Mouse (Mus musculus): ENCODE results near the gene Dao. TPM values are rescaled to one million over a fixed set of nuclear protein-coding genes. Genes with fewer than 3 reads are reported as not detected.

Gene Dao
- 0.47 to 0.66 TPM in 2 of 4 replicates, not detected in the others for total RNA-seq (2023)

DNA sequence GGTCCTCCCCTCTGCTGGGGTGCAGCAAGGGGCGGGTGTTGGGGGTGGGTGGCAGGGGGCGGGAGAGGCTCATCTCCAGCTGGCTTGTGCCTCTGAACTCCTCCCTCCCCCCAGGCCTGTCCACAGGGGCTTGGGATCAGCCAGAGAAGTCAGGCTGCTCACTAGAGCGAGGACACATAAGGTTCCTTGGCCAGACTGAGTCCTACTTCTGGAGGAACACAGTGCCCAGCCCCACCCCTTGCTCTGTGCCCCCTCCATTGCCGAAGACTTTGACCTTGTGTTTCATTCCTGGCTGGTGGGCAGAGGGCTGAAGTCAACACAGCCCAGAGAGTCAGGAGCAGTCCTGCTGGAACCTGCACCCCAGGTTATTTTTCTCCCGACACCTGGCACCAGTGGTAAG, at the start of gene Dao:
TSS of gene Dao (plus strand) at position 162 of the 400 bp plus-strand sequence.

DNA sequence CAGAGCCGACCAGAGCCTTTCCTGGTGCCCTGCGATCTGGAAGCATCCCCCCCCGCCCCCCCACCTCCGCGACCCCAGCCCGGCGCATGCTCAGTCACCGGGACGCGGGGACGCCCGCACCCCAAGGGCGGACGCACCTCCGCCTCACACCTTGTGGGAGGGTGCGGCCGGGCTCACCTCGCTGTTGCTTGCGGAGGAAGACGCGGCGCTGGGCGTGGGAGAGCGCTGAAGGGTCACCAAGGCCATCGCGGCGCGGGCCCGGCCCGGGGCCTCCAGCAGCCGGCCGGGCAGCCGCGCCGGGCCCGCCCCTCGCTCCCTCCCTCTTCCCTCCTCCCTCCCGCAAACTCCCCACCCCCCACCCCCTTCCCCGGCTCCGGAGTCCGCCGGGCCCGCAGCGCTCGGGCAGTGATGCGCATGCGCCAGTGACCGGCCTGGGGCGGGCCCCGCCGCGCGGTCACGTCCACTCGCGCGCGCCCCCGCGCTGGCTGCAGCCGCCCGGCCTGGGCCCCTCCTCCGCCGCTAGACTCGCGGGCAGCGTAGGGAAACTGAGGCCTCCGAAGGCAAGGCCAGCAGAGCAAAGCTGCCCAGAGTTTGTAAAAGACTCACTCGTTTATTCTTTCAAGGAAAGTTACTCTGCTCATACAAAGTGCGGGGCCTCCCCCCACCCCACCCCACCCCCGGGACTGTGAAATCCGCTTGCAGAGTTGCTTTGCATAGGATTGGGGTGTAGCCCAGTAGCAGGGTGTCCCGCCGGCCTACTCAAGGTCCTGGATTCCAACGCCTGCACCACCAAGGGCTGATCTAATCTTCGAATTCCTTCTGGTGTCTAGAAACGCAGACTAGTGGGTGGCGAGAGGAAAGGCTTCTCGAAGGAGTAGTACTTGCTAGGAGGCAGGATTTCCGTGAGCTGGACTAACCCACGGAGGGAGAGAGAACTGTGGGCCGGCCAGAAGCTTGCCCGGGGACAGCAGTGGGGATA, 9.7 kb upstream of the Dao start, which contains the start of gene Ssh1:
TSS of gene Ssh1 (minus strand) at position 408 of the 979 bp plus-strand sequence.

DNA sequence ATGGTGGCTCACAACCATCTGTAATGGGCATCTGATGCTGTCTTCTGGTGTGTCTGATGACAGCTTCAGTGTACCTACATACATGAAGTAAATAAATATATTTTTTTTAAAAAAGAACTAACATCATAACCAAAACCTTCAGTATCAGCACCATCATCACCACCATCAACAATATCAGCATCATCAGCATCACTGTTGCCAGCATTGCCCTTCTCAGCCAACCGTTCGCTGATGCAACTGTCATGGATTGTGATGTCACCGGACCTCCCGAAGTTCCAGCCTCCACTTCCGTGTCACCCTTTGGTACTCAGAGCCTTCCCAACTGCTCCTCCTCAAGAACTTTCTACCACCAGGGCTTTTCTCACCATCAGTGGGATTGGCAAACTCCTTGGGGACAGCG, 61.7 kb downstream of the Dao start, which contains the start of gene Usp30:
TSS of gene Usp30 (plus strand) at position 301 of the 400 bp plus-strand sequence.

Other genes starting within 250 kb of the Dao start
- 66.0 to 77.2 TPM (median 71.4 TPM) in 4 replicates for gene Sart3, start 231.2 kb upstream of the Dao start, total RNA-seq (2023)
- gene Iscu, start 231.0 kb upstream of the Dao start, total RNA-seq (2023): 61.9 to 74.4 TPM (median 67.5 TPM) in 4 replicates
- gene Tmem119, start 203.2 kb upstream of the Dao start, total RNA-seq (2023): not detected in 4 replicates
- gene Selplg, start 171.1 kb upstream of the Dao start, total RNA-seq (2023): 41.8 to 51.4 TPM (median 46.6 TPM) in 4 replicates
- 46.0 to 59.9 TPM (median 49.8 TPM) in 4 replicates for gene Coro1c, start 94.9 kb upstream of the Dao start, total RNA-seq (2023)
- gene Ssh1, start 9.8 kb upstream of the Dao start, total RNA-seq (2023): 66.2 to 78.4 TPM (median 72.7 TPM) in 4 replicates
- gene Usp30, start 61.8 kb downstream of the Dao start, total RNA-seq (2023): 19.5 to 25.6 TPM (median 21.8 TPM) in 4 replicates
- not detected in 4 replicates for gene Svop, start 87.9 kb downstream of the Dao start, total RNA-seq (2023)
- 6.2 to 10.9 TPM (median 8.1 TPM) in 4 replicates for gene Alkbh2, start 124.5 kb downstream of the Dao start, total RNA-seq (2023)
- gene Ung, start 126.7 kb downstream of the Dao start, total RNA-seq (2023): 21.4 to 27.1 TPM (median 22.6 TPM) in 4 replicates
- gene Acacb, start 142.8 kb downstream of the Dao start, total RNA-seq (2023): 2.9 to 5.2 TPM (median 4.7 TPM) in 4 replicates

Data from B cell, adult 62 days (primary cell).